Mouse (Mus musculus) heart, postnatal 25 days (tissue): Measurements from ENCODE around the gene Iqschfp. TPM values are rescaled to one million over a fixed set of nuclear protein-coding genes. Genes with fewer than 3 reads are reported as not detected.

Experiments
- DNase-seq: peaks from one replicate; pipeline ENCODE4 v3.0.0; 2022; ENCODE audit warnings: low spot score
- intact Hi-C: fragments of 180-260 bp; cut with DNase I; formaldehyde crosslinking; loops from one replicate; pipeline ENCODE4 v1.15.1; 2025
- total RNA-seq, 2 experiments: library from RNA; stranded (reverse); gene quantifications; 2 replicates each; pipeline ENCODE4 v1.2.3; 2021

Gene Iqschfp
- total RNA-seq, 2 experiments from 2014 or later = 0.28 TPM; not detected in 1

- no peak for DNase-seq
- intact Hi-C loops = no loop called here
These were observed 297.1 kb downstream of the Iqschfp start for GRCm38 (mm10) chr3:68189100-68189499.

GRCm38 (mm10) chr3:68196933-68197332, 304.9 kb downstream of the Iqschfp start:
- DNase-seq = no peak
- intact Hi-C loops = no loop called here

GRCm38 (mm10) chr3:68201214-68201613, 309.2 kb downstream of the Iqschfp start:
- intact Hi-C loops = no loop called here
- no peak for DNase-seq

- intact Hi-C loops = no loop called here
- no peak for DNase-seq
These were observed 310.3 kb downstream of the Iqschfp start for GRCm38 (mm10) chr3:68202162-68202902.

GRCm38 (mm10) chr3:68203934-68204467, 312.0 kb downstream of the Iqschfp start:
- intact Hi-C loops = no loop called here

GRCm38 (mm10) chr3:68210422-68210821, 318.4 kb downstream of the Iqschfp start:
- no peak for DNase-seq
- intact Hi-C loops = no loop called here

More at GRCm38 (mm10) chr3:68203934-68204467, 312.0 kb downstream of the Iqschfp start:
- DNase-seq = no peak

- intact Hi-C loops = no loop called here
- no peak for DNase-seq
These were observed 329.4 kb downstream of the Iqschfp start for GRCm38 (mm10) chr3:68221452-68221851.

- intact Hi-C loops = loop anchor here (5.0 kb wide), 1 partner anchor 302 kb away; no protein-coding TSS in a partner anchor
- no peak for DNase-seq
These were observed 347.9 kb downstream of the Iqschfp start for GRCm38 (mm10) chr3:68239887-68240286.

- no peak for DNase-seq
- intact Hi-C loops = no loop called here
These were observed 351.2 kb downstream of the Iqschfp start for GRCm38 (mm10) chr3:68243239-68243638.

GRCm38 (mm10) chr3:68246154-68246553, 354.1 kb downstream of the Iqschfp start:
- intact Hi-C loops = no loop called here
- DNase-seq = no peak

GRCm38 (mm10) chr3:68250589-68250988, 358.6 kb downstream of the Iqschfp start:
- no peak for DNase-seq
- intact Hi-C loops = no loop called here

- no peak for DNase-seq
- intact Hi-C loops = no loop called here
These were observed 360.3 kb downstream of the Iqschfp start for GRCm38 (mm10) chr3:68252335-68252734.

GRCm38 (mm10) chr3:68262304-68262703, 370.3 kb downstream of the Iqschfp start:
- intact Hi-C loops = no loop called here
- no peak for DNase-seq

GRCm38 (mm10) chr3:68267905-68268304, 375.9 kb downstream of the Iqschfp start:
- no peak for DNase-seq
- intact Hi-C loops = no loop called here

GRCm38 (mm10) chr3:68269251-68269650, 377.2 kb downstream of the Iqschfp start:
- intact Hi-C loops = no loop called here
- no peak for DNase-seq

GRCm38 (mm10) chr3:68270246-68270645, 378.2 kb downstream of the Iqschfp start:
- DNase-seq = no peak
- intact Hi-C loops = no loop called here

- DNase-seq = no peak
- intact Hi-C loops = no loop called here
These were observed 379.4 kb downstream of the Iqschfp start for GRCm38 (mm10) chr3:68271457-68271856.

- intact Hi-C loops = no loop called here
- DNase-seq = no peak
These were observed 379.8 kb downstream of the Iqschfp start for GRCm38 (mm10) chr3:68271881-68272280.

GRCm38 (mm10) chr3:68282844-68283594, 391.0 kb downstream of the Iqschfp start:
- intact Hi-C loops = no loop called here
- DNase-seq = no peak

GRCm38 (mm10) chr3:68283595-68283991, 391.6 kb downstream of the Iqschfp start:
- DNase-seq = no peak
- intact Hi-C loops = no loop called here

- intact Hi-C loops = no loop called here
- no peak for DNase-seq
These were observed 392.5 kb downstream of the Iqschfp start for GRCm38 (mm10) chr3:68284500-68284899.
